Mouse (Mus musculus) forebrain, embryonic 13.5 days (tissue): ENCODE results near the gene Anapc2. TPM values are rescaled to one million over a fixed set of nuclear protein-coding genes. Genes with fewer than 3 reads are reported as not detected.
"Not testable (repeated sequence)": the region's sequence is repeated elsewhere in the genome, so short reads cannot be mapped to it uniquely, and the experiment has no call there.

ENCODE experiments used
- ATAC-seq: fragments of 200-750 bp; cut with Nextera tagmentation; 2 replicates; pipeline ENCODE4 v1.8.0; 2017
- H3K27ac ChIP-seq: fragments of 300-500 bp; sonication (generic); 2 replicates; pipeline ENCODE4 v1.5.1; 2015; ENCODE audit warnings: inconsistent platforms, mild to moderate bottlenecking, moderate library complexity
- H3K27me3 ChIP-seq: fragments of 300-500 bp; sonication (generic); 2 replicates; pipeline ENCODE4 v1.6.1; 2015; ENCODE audit warnings: mild to moderate bottlenecking, inconsistent platforms
- H3K36me3 ChIP-seq: fragments of 300-500 bp; sonication (generic); 2 replicates; pipeline ENCODE4 v1.6.1; 2015; ENCODE audit warnings: mild to moderate bottlenecking, inconsistent platforms; ENCODE audit not compliant: poor library complexity, severe bottlenecking
- H3K4me1 ChIP-seq: fragments of 300-500 bp; sonication (generic); 2 replicates; pipeline ENCODE4 v1.6.1; 2015; ENCODE audit warnings: inconsistent platforms
- H3K4me2 ChIP-seq: fragments of 300-500 bp; sonication (generic); 2 replicates; pipeline ENCODE4 v1.6.1; 2015; ENCODE audit warnings: inconsistent platforms, mild to moderate bottlenecking, moderate library complexity
- H3K4me3 ChIP-seq: fragments of 300-500 bp; sonication (generic); 2 replicates; pipeline ENCODE4 v1.5.1; 2015; ENCODE audit warnings: mild to moderate bottlenecking, inconsistent platforms
- H3K9ac ChIP-seq: fragments of 300-500 bp; sonication (generic); 2 replicates; pipeline ENCODE4 v1.6.1; 2015; ENCODE audit warnings: mild to moderate bottlenecking, inconsistent platforms
- H3K9me3 ChIP-seq: fragments of 300-500 bp; sonication (generic); replicated peaks from 2 replicates; pipeline ENCODE4 v1.6.1; 2016; ENCODE audit warnings: inconsistent platforms
- WGBS: fragments of 180-500 bp; shearing (Covaris S2); methylation state at CpG from one replicate; pipeline ENCODE4 v1.1.7; 2015; 5-methylcytosine and 5-hydroxymethylcytosine counted together
- polyA plus RNA-seq: library from polyadenylated mRNA; unstranded; fragments of >200 nt; fragmentation: Nextera tagmentation; extraction: Ambion mirVana; gene quantifications from 2 replicates; pipeline ENCODE4 v1.2.1, GENCODE M21; 2015

Anapc2 gene
- polyA plus RNA-seq, 1 experiment from 2014 or later: 126 TPM

DNA sequence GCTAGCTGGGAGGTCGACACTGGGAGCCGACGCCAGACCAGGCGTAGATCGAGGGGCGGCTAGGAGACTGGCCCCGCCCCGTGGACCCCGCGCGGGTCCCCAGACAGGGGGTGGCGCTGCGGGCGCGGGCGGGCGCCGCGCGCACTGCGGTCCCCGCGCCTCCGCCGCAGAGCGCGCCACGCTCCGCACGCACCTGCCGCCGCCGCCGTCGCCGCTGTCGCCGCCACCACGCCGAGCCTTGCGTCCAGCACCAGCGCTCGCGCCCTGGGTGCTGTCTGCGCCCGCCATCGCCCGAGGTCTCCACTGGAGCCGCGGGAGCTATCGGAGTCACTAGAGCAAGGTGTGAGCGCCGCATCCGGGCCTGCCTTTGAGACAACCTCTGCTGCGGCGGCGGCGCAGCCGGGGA is 30.2 kb upstream of the Anapc2 start, which contains the start of the genes Rnf208 and Cysrt1:
Rnf208 (plus strand) TSS at position 155 of the 406 bp plus-strand sequence.
Cysrt1 (minus strand) TSS at position 352 of the 406 bp plus-strand sequence.
- peak within 1 kb of the TSS; percentile 92 for H3K4me2 ChIP-seq
- H3K4me3 ChIP-seq: peak within 1 kb of the TSS; percentile 66
- peak within 1 kb of the TSS; percentile 35 for H3K27ac ChIP-seq
- 0% methylated on average over 44 of the region's 59 CpGs for WGBS
- peaks cover 26% of the 10 kb centered on the region for H3K4me1 ChIP-seq
- peak within 1 kb of the TSS; percentile 89 for H3K9ac ChIP-seq
- H3K27me3 ChIP-seq: peaks cover 13% of the 10 kb centered on the region; the same call in 1 of the 2 replicates
- H3K36me3 ChIP-seq: peaks cover 23% of the 10 kb centered on the region
- ATAC-seq: peak; percentile 57; the same call in 1 of the 2 replicates
- H3K9me3 ChIP-seq: no peaks in the 10 kb centered on the region

- Histone ChIP-seq H3K4me2 (peak overlapping the region; percentile 92), H3K4me3 (peak overlapping the region; percentile 66), H3K36me3 (peaks cover 36% of the 10 kb centered on the region), H3K4me1 (peaks cover 26% of the 10 kb centered on the region), H3K9ac (peak overlapping the region; percentile 89; the same call in 1 of the 2 replicates), H3K27ac (no peak overlapping the region), H3K27me3 (peaks cover 10% of the 10 kb centered on the region; the same call in 1 of the 2 replicates), H3K9me3 (no peaks in the 10 kb centered on the region)
- no peak for ATAC-seq
- 86% methylated on average over 8 of the region's 8 CpGs for WGBS
These were observed 28.9 kb upstream of the Anapc2 start for GRCm38 (mm10) chr2:25243342-25243741.

GRCm38 (mm10) chr2:25244144-25244543 is 28.1 kb upstream of the Anapc2 start:
- Histone ChIP-seq H3K9ac (no peak overlapping the region), H3K27ac (no peak overlapping the region), H3K36me3 (peaks cover 44% of the 10 kb centered on the region), H3K9me3 (no peaks in the 10 kb centered on the region), H3K4me2 (no peak overlapping the region), H3K27me3 (peaks cover 6% of the 10 kb centered on the region; the same call in 1 of the 2 replicates), H3K4me3 (no peak overlapping the region), H3K4me1 (peaks cover 26% of the 10 kb centered on the region)
- no peak for ATAC-seq
- WGBS: 91% methylated on average over 4 of the region's 4 CpGs

- Histone ChIP-seq H3K27me3 (peaks cover 3% of the 10 kb centered on the region; the same call in 1 of the 2 replicates), H3K4me3 (no peak within 1 kb of the TSS), H3K4me1 (peaks cover 14% of the 10 kb centered on the region), H3K36me3 (peaks cover 66% of the 10 kb centered on the region), H3K9ac (no peak within 1 kb of the TSS), H3K4me2 (no peak within 1 kb of the TSS), H3K27ac (no peak within 1 kb of the TSS), H3K9me3 (no peaks in the 10 kb centered on the region)
- ATAC-seq: no peak
- 93% methylated on average over 10 of the region's 10 CpGs for WGBS
These were observed 25.9 kb upstream of the Anapc2 start, which contains the start of gene AL732309.1 for GRCm38 (mm10) chr2:25246183-25247072. Gene AL732309.1, minus strand, starts transcription at chr2:25246863.

DNA sequence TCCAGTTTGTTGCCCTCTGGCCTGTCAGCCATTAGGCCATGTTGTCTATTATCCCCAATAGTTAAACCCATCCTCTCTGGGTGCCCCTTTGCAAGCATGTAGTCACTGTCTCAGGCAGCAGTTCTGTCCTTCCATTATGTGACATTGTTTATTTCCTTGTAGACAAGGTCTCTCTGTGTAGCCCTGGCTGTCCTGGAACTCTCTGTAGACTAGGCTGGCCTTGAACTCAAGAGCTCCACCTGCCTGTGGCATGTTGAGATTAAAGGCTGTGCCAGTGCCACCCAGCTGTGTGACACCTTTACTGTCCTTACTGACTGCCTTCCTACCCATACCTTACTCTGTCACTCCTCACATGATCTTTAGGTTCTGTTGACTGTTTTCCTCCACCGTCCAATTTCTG is 19.9 kb upstream of the Anapc2 start:
- Histone ChIP-seq H3K9ac (no peak overlapping the region), H3K27me3 (no peaks in the 10 kb centered on the region), H3K4me3 (no peak overlapping the region), H3K4me1 (peaks cover 22% of the 10 kb centered on the region), H3K4me2 (no peak overlapping the region), H3K27ac (no peak overlapping the region), H3K36me3 (peaks cover 54% of the 10 kb centered on the region), H3K9me3 (no peaks in the 10 kb centered on the region)
- 88% methylated on average over 1 of the region's 1 CpGs for WGBS
- ATAC-seq: no peak

DNA sequence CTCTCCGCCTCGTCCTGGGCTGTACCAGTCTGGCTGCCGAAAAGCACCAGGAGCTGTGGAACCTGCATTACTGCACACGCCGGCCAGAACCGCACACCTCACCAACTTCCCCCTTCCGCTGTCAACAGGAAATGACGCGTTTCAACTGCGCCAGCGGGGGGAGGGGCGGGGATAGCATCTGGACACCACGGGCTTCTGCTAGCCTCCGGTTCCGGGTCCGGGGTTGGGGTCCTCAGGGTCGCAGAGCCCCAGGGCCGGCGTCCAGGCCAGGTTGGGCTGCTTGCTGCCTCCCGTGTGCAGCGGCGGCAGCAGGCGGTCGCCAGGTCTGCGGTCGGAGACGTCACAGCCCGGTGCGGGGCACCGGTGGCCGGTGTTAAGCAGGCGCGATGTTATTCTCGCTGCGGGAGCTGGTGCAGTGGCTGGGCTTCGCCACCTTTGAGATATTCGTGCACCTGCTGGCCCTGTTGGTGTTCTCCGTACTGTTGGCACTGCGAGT is 16.9 kb upstream of the Anapc2 start, which contains the start of gene Tmem203:
Tmem203 (plus strand) TSS at position 156 of the 496 bp plus-strand sequence.
- Histone ChIP-seq H3K4me2 (peak within 1 kb of the TSS; percentile 83), H3K4me3 (peak within 1 kb of the TSS; percentile 98), H3K9ac (peak within 1 kb of the TSS; percentile 91), H3K27ac (peak within 1 kb of the TSS; percentile 80), H3K27me3 (no peaks in the 10 kb centered on the region), H3K36me3 (peaks cover 24% of the 10 kb centered on the region), H3K9me3 (no peaks in the 10 kb centered on the region), H3K4me1 (peaks cover 26% of the 10 kb centered on the region)
- peak; percentile 92 for ATAC-seq
- WGBS: under 1% methylated on average over 39 of the region's 39 CpGs

DNA sequence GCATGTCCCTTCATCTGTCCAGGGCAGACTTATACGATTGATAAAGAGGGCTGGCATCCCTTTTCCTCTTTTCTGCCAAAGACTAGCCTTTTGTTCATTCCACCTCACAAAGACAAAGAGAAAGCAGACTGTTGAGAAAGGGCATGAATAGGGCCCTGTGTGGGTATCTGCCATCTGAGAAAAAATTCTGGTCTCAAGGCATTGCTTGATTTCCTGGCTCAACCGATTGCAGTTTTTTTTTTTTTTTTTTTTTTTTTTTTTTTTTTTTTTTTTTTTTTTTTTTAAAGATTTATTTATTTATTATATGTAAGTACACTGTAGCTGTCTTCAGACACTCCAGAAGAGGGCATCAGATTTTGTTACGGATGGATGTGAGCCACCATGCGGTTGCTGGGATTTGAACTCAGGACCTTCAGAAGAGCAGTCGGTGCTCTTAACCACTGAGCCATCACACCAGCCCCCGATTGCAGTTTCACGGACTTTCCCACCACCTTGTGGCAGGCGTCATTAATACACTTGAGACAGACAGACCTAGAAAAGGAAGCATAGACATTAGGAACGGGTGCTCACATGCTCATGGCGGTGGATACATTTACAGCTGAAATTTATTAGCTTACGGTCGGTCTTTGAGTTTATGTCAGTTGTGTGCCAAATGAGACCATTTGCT is 15.7 kb upstream of the Anapc2 start:
- H3K27ac ChIP-seq, H3K9me3 ChIP-seq, H3K27me3 ChIP-seq, ATAC-seq: not testable (repeated sequence)
- H3K4me1 ChIP-seq: peaks cover 27% of the 10 kb centered on the region
- peak overlapping the region; percentile 83 for H3K4me2 ChIP-seq
- peak overlapping the region; percentile 98 for H3K4me3 ChIP-seq
- 63% methylated on average over 12 of the region's 12 CpGs for WGBS
- peak overlapping the region; percentile 91 for H3K9ac ChIP-seq
- peaks cover 12% of the 10 kb centered on the region for H3K36me3 ChIP-seq

- ATAC-seq: not testable (repeated sequence)
These were observed 15.0 kb upstream of the Anapc2 start for GRCm38 (mm10) chr2:25257250-25257649.

GRCm38 (mm10) chr2:25258887-25259286 is 13.4 kb upstream of the Anapc2 start:
- WGBS: 43% methylated on average over 2 of the region's 2 CpGs

More at GRCm38 (mm10) chr2:25257250-25257649, 15.0 kb upstream of the Anapc2 start:
- H3K9me3 ChIP-seq, H3K36me3 ChIP-seq, H3K4me3 ChIP-seq, H3K27me3 ChIP-seq, H3K27ac ChIP-seq, H3K4me2 ChIP-seq, H3K9ac ChIP-seq: not testable (repeated sequence)
- H3K4me1 ChIP-seq: peaks cover 32% of the 10 kb centered on the region
- 86% methylated on average over 5 of the region's 5 CpGs for WGBS

GRCm38 (mm10) chr2:25261870-25262269 is 10.4 kb upstream of the Anapc2 start:
- WGBS: 49% methylated on average over 12 of the region's 12 CpGs
- peak overlapping the region; percentile 99 for H3K4me2 ChIP-seq
- H3K36me3 ChIP-seq: no peaks in the 10 kb centered on the region
- H3K27ac ChIP-seq: 0 out of 2 replicates have a peak overlapping the region, but pooled peaks have one; percentile 44
- H3K9me3 ChIP-seq: no peaks in the 10 kb centered on the region
- peaks cover 52% of the 10 kb centered on the region for H3K4me1 ChIP-seq
- peaks cover 22% of the 10 kb centered on the region for H3K27me3 ChIP-seq
- peak overlapping the region; percentile 60 for H3K9ac ChIP-seq
- H3K4me3 ChIP-seq: peak overlapping the region; percentile 66
- peak; percentile 14; the same call in 1 of the 2 replicates for ATAC-seq

More at GRCm38 (mm10) chr2:25258887-25259286, 13.4 kb upstream of the Anapc2 start:
- no peak overlapping the region for H3K4me2 ChIP-seq
- H3K9me3 ChIP-seq: no peaks in the 10 kb centered on the region
- H3K9ac ChIP-seq: no peak overlapping the region
- no peaks in the 10 kb centered on the region for H3K36me3 ChIP-seq
- H3K27me3 ChIP-seq: peaks cover 10% of the 10 kb centered on the region
- H3K27ac ChIP-seq: no peak overlapping the region
- no peak overlapping the region for H3K4me3 ChIP-seq
- H3K4me1 ChIP-seq: peaks cover 42% of the 10 kb centered on the region
- no peak for ATAC-seq

- Histone ChIP-seq H3K4me2 (peak within 1 kb of the TSS; percentile 99), H3K27me3 (peaks cover 22% of the 10 kb centered on the region), H3K9ac (peak within 1 kb of the TSS; percentile 75), H3K4me3 (peak within 1 kb of the TSS; percentile 66), H3K4me1 (peaks cover 53% of the 10 kb centered on the region), H3K36me3 (no peaks in the 10 kb centered on the region), H3K27ac (0 out of 2 replicates have a peak within 1 kb of the TSS, but pooled peaks have one; percentile 44), H3K9me3 (no peaks in the 10 kb centered on the region)
- WGBS: 0% methylated on average over 39 of the region's 39 CpGs
- peak; percentile 100 for ATAC-seq
These were observed 9.9 kb upstream of the Anapc2 start, which contains the start of gene Tprn for GRCm38 (mm10) chr2:25262291-25262767. Gene Tprn, plus strand, starts transcription at chr2:25262618.
